Mouse (Mus musculus) yolk sac, embryonic 10.5 days (tissue): ENCODE measurements at regions not wholly inside any gene's neighbourhood (a gene's known extent, or its start where the extent isn't known, plus 50 kb on each side); places are given as distances from the start of the nearest gene placed in this dataset.
A peak's percentile ranks its signal among the peaks of the same experiment; 100 is the strongest.

Experiments used
- DNase-seq: peaks from one replicate; pipeline ENCODE4 v3.0.0-alpha.2; 2017; ENCODE audit warnings: low spot score

GRCm38 (mm10) chr17:80792605-80793004, 64.3 kb upstream of the Map4k3 start:
- no peak for DNase-seq

DNA sequence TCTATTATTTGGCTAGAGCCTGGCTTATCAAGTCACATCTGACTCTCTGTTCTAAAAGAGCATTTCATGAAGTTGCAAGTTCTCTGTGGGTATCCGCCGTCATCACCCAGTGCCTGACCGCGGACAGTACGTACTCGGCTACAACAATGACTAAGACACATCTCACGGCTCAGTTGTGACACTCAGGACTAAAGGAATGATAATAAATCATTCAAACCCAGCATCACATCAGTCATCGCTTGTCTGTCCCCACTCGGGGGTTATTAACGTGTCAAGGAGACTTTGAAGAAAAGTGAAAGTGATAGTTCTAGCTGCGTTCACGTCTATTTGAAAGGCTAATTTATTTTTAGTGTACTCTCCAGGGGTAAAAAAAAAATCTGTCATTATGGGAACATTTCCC, 61.4 kb upstream of the Map4k3 start:
- DNase-seq, result no peak

GRCm38 (mm10) chr17:80789000-80789399, 60.7 kb upstream of the Map4k3 start:
- no peak for DNase-seq

- peak; percentile 70 for DNase-seq
Observed at GRCm38 (mm10) chr17:80786858-80787257, 58.6 kb upstream of the Map4k3 start.

GRCm38 (mm10) chr17:80786061-80786851, 58.0 kb upstream of the Map4k3 start:
- peak; percentile 49 for DNase-seq

DNA sequence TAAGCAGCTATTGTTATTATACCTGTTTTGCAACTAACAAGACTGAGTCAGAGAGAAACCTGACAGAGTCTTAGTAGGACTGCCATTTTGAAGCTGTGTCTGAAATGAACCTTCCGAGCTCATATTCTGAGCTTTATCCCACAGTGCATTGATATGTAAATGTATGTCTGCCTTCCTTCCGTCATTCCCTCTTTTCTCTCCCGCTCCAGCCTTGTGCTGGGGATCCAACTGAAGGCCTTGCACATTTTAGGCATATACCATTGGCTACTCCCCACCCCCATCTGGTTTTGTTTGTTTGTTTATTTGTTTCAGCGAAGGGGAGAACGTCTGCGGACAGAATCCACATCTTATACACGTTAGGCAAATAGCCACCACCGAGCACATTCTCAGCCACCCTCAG, 57.2 kb upstream of the Map4k3 start:
- DNase-seq, result no peak

DNA sequence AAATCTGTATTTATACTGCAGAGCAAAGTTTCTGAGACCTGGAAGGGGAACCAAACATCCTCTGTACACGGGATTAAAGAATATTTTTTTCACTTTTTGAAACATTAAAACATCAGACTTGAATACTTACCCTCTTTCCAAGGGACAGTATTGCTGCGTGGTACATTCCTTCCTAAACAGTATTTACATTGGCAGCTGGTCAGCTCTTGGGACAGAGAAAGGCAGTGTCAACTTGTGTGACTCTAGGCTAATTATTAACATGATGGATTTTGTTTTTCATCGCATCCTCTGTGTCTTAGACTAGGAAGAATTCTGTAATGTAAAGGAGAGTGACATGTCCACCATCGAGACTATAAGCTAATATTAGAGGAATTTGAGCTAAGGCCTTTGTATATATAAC, 56.8 kb upstream of the Map4k3 start:
- DNase-seq, result peak; percentile 52

GRCm38 (mm10) chr17:80782233-80782632, 53.9 kb upstream of the Map4k3 start:
- DNase-seq, result no peak

GRCm38 (mm10) chr17:80781621-80782020, 53.3 kb upstream of the Map4k3 start:
- no peak for DNase-seq

- DNase-seq, result no peak
Observed at GRCm38 (mm10) chr17:80780303-80780702, 52.0 kb upstream of the Map4k3 start.

DNA sequence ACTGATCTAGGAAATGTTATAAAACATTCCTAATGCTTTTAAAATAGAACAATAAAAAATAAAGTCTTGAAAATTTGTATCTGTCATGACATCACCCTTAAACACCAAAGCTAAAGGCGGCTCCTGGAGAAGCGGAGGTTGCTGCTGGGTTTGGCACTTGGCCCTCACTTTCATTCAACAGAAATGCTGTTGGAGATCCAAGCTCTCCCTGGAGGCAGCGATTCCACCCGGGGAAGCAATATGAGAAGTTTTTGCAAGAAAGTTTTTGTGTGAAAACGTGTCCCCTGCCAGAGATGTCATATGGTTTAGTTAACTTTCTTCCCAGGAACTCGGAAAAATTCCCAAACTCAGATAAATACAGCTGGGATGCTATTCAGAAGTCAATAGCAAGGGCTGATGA, 51.5 kb upstream of the Map4k3 start:
- no peak for DNase-seq
